Mouse (Mus musculus) CH12.LX (cell line): ENCODE data around the gene Rnf144a. TPM values are rescaled to one million over a fixed set of nuclear protein-coding genes. Genes with fewer than 3 reads are reported as not detected.

Source experiments
- DNase-seq: peaks from one replicate; pipeline ENCODE4 v3.0.0-alpha.2; 2013; ENCODE audit errors: extremely low read depth
- H3K27ac ChIP-seq: 2 replicates; pipeline ENCODE4 v1.5.1; 2012; ENCODE audit warnings: low read depth, mild to moderate bottlenecking, control low read depth, moderate library complexity; ENCODE audit not compliant: insufficient read depth
- H3K27me3 ChIP-seq: replicated peaks from 2 replicates; pipeline ENCODE3; 2012; ENCODE audit warnings: inconsistent platforms
- H3K36me3 ChIP-seq, 2 experiments: replicated peaks in 1 of 2; 2 replicates each; pipeline versions ENCODE3 to v1.6.1; 2012; ENCODE audit warnings: inconsistent platforms in 1 of 2, low read length in 1 of 2, mild to moderate bottlenecking in 1 of 2, mixed read lengths in 1 of 2, moderate library complexity in 1 of 2; ENCODE audit not compliant: control insufficient read depth in 1 of 2, insufficient read depth in 1 of 2
- H3K4me1 ChIP-seq, 2 experiments: 2 replicates each; pipeline ENCODE4 v1.6.1; 2012; ENCODE audit warnings: inconsistent platforms in 1 of 2, moderate library complexity in 1 of 2; ENCODE audit not compliant: insufficient read depth in 2 of 2, control insufficient read depth in 1 of 2
- H3K4me2 ChIP-seq: 2 replicates; pipeline ENCODE4 v1.6.1; 2012; ENCODE audit warnings: low read depth, mild to moderate bottlenecking, control low read depth; ENCODE audit not compliant: poor library complexity, insufficient read depth, severe bottlenecking
- H3K4me3 ChIP-seq, 3 experiments: fragments of 150-350 bp in 1 of 3; sonication (generic) in 1 of 3; replicated peaks in 1 of 3; 2 replicates each; pipeline versions ENCODE3 to v1.5.1; 2011 to 2012; ENCODE audit warnings: low read depth in 2 of 3, low read length in 2 of 3, mild to moderate bottlenecking in 2 of 3, moderate library complexity in 2 of 3, control low read depth in 1 of 3, improper control_type of control experiment in 1 of 3, inconsistent platforms in 1 of 3, mixed read lengths in 1 of 3; ENCODE audit not compliant: poor library complexity in 1 of 3
- H3K79me2 ChIP-seq: replicated peaks from 2 replicates; pipeline ENCODE4 v1.6.1; 2012; ENCODE audit warnings: mild to moderate bottlenecking, moderate library complexity; ENCODE audit not compliant: control insufficient read depth, poor library complexity, insufficient read depth, severe bottlenecking; ENCODE audit errors: extremely low read depth
- H3K9ac ChIP-seq: 2 replicates; pipeline ENCODE4 v1.6.1; 2012; ENCODE audit warnings: low read depth, mild to moderate bottlenecking, control low read depth, moderate library complexity; ENCODE audit not compliant: insufficient read depth
- H3K9me3 ChIP-seq: replicated peaks from 2 replicates; pipeline ENCODE3; 2012; ENCODE audit warnings: low read length, inconsistent platforms, mixed read lengths
- BHLHE40 ChIP-seq: IDR thresholded peaks from 2 replicates; pipeline ENCODE4 v1.6.1; 2011; ENCODE audit warnings: mild to moderate bottlenecking, low read depth, low read length, improper control_type of control experiment
- CHD1 ChIP-seq: IDR thresholded peaks from 2 replicates; pipeline ENCODE4 v1.6.1; 2012; ENCODE audit warnings: low read depth, low read length, improper control_type of control experiment, inconsistent platforms
- CHD2 ChIP-seq: IDR thresholded peaks from 2 replicates; pipeline ENCODE4 v1.6.1; 2011; ENCODE audit warnings: low read length, improper control_type of control experiment
- CTCF ChIP-seq, 2 experiments: IDR thresholded peaks in 1 of 2; conservative IDR thresholded peaks in 1 of 2; 2 replicates each; pipeline ENCODE4 v1.5.1; 2011 to 2012; ENCODE audit warnings: low read depth in 2 of 2, low read length in 2 of 2, improper control_type of control experiment in 1 of 2, inconsistent platforms in 1 of 2, mild to moderate bottlenecking in 1 of 2, moderate library complexity in 1 of 2
- EP300 ChIP-seq: IDR thresholded peaks from 2 replicates; pipeline ENCODE4 v1.6.1; 2011; ENCODE audit warnings: low read length, improper control_type of control experiment
- GABPA ChIP-seq: IDR thresholded peaks from 2 replicates; pipeline ENCODE4 v1.6.1; 2012; ENCODE audit warnings: low read depth, low read length, improper control_type of control experiment, inconsistent platforms; ENCODE audit not compliant: insufficient replicate concordance
- HCFC1 ChIP-seq: IDR thresholded peaks from 2 replicates; pipeline ENCODE4 v1.6.1; 2012; ENCODE audit warnings: low read depth, mild to moderate bottlenecking, inconsistent platforms, low read length, improper control_type of control experiment
- IRF4 ChIP-seq: IDR thresholded peaks from 2 replicates; pipeline ENCODE4 v1.6.1; 2014; ENCODE audit warnings: low read depth, mild to moderate bottlenecking, inconsistent platforms, low read length, improper control_type of control experiment
- KAT2A ChIP-seq: IDR thresholded peaks from 2 replicates; pipeline ENCODE4 v1.6.1; 2012; ENCODE audit warnings: low read length, improper control_type of control experiment, inconsistent platforms; ENCODE audit not compliant: insufficient replicate concordance
- MAX ChIP-seq: IDR thresholded peaks from 2 replicates; pipeline ENCODE4 v1.6.1; 2011; ENCODE audit warnings: low read length, improper control_type of control experiment
- NRF1 ChIP-seq: IDR thresholded peaks from 2 replicates; pipeline ENCODE4 v1.6.1; 2014; ENCODE audit warnings: low read depth, mild to moderate bottlenecking, inconsistent platforms, low read length, improper control_type of control experiment, moderate library complexity
- PAX5 ChIP-seq: IDR thresholded peaks from 2 replicates; pipeline ENCODE4 v1.6.1; 2012; ENCODE audit warnings: low read length, inconsistent platforms, mixed read lengths
- POLR2AphosphoS2 ChIP-seq: IDR thresholded peaks from 2 replicates; pipeline ENCODE4 v1.6.1; 2011; ENCODE audit warnings: low read depth, low read length, improper control_type of control experiment
- RCOR1 ChIP-seq: conservative IDR thresholded peaks from 2 replicates; pipeline ENCODE4 v1.6.1; 2012; ENCODE audit warnings: low read depth, mild to moderate bottlenecking, inconsistent platforms, low read length, improper control_type of control experiment
- SIN3A ChIP-seq: IDR thresholded peaks from 2 replicates; pipeline ENCODE4 v1.6.1; 2012; ENCODE audit warnings: low read length, improper control_type of control experiment, inconsistent platforms
- SMC3 ChIP-seq: IDR thresholded peaks from 2 replicates; pipeline ENCODE4 v1.6.1; 2011; ENCODE audit warnings: low read depth, low read length, improper control_type of control experiment
- TBP ChIP-seq: conservative IDR thresholded peaks from 2 replicates; pipeline ENCODE4 v1.6.1; 2011; ENCODE audit warnings: low read depth, low read length, improper control_type of control experiment
- TCF12 ChIP-seq: IDR thresholded peaks from 2 replicates; pipeline ENCODE4 v1.6.1; 2014; ENCODE audit warnings: low read depth, mild to moderate bottlenecking, inconsistent platforms, low read length, improper control_type of control experiment
- USF2 ChIP-seq: conservative IDR thresholded peaks from 2 replicates; pipeline ENCODE4 v1.6.1; 2011; ENCODE audit warnings: low read depth, low read length, improper control_type of control experiment
- ZMIZ1 ChIP-seq: IDR thresholded peaks from 2 replicates; pipeline ENCODE4 v1.6.1; 2012; ENCODE audit warnings: low read depth, mild to moderate bottlenecking, inconsistent platforms, low read length, improper control_type of control experiment
- ZNF384 ChIP-seq: IDR thresholded peaks from 2 replicates; pipeline ENCODE4 v1.6.1; 2012; ENCODE audit warnings: low read depth, low read length, improper control_type of control experiment, inconsistent platforms
- dilution Hi-C: fragments of 300-500 bp; cut with MboI; formaldehyde crosslinking; loops from 2 replicates; pipeline ENCODE4 v1.14.3; 2020; ENCODE audit warnings: low sequenced_read_pairs; ENCODE audit not compliant: extremely low pct_unique_long_range_greater_than_20kb, extremely low pct_ligation_motif_present
- in situ Hi-C: fragments of 300-500 bp; cut with MboI; formaldehyde crosslinking; loops from 3 replicates; pipeline ENCODE4 v1.14.3; 2019; ENCODE audit warnings: low sequenced_read_pairs, low pct_ligation_motif_present, low pct_unique_long_range_greater_than_20kb, mixed read lengths
- polyA plus RNA-seq: library from polyadenylated mRNA; unstranded; fragments of >175 nt; gene quantifications from 2 replicates; pipeline ENCODE4 v1.2.1, GENCODE M21; 2012; ENCODE audit warnings: low read depth; ENCODE audit not compliant: insufficient read length
- total RNA-seq, 2 experiments: library from RNA; depleted of rRNA; stranded (reverse); fragments of 300-350 nt in 1 of 2; fragments of >200 nt in 1 of 2; gene quantifications; 2 replicates each; pipeline ENCODE4 v1.2.3; 2012 to 2014

Rnf144a gene
- total and polyA plus RNA-seq, 3 experiments = 0.04 to 0.57 (median 0.52) TPM

DNA sequence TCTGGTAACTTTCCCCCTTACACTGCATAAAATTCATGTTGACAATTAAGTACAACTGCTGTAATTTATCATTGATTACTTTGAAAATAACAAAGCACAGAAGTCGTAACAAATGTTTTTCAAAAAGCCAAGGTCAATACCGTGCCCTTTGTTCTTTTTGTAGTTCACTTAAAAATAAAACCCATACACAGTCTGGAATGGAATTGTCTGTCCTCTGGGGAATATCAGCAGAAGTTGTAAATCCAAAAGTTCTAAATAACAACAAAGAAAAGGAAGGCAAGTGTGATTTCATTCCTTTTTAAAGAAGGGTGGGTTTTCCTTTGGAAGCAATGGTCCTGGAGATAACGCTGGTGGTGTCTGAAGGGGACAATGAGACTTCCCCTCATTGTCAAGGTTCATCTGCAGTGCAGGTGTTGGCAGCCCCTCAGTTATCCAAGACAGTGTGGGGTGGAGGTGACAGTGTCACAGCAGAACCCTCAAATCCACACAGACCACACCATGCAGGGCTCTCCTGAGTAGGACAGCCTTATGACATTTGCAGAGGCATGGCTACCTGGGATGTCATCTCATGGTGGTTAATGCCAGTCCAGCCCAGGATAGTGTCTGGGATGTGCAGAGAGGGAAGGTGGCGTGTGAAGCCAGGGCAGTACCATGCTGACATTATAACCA lies 31.5 kb upstream of the Rnf144a start:
- no peak overlapping the region for H3K27ac ChIP-seq
- TF ChIP-seq BHLHE40 (no peak), TBP (no peak), IRF4 (no peak), POLR2AphosphoS2 (no peak), TCF12 (no peak), SIN3A (no peak), CHD1 (no peak), GABPA (no peak), NRF1 (no peak), CTCF (conservative IDR thresholded peaks at IDR 0.05 in 1 of 2, IDR thresholded peaks at IDR 0.05 in 1 of 2; ENCODE audit: low read depth in 2 of 2, low read length in 2 of 2) (no peak), USF2 (no peak), ZMIZ1 (no peak), EP300 (no peak), CHD2 (no peak), PAX5 (no peak), KAT2A (no peak), MAX (no peak)
- H3K9ac ChIP-seq = no peak overlapping the region
- H3K4me2 ChIP-seq = no peak overlapping the region
- no peaks in the 10 kb centered on the region for H3K27me3 ChIP-seq
- no peaks in the 10 kb centered on the region for H3K79me2 ChIP-seq
- no peaks in the 10 kb centered on the region for H3K9me3 ChIP-seq
- dilution Hi-C loops = no loop called here
- no peaks in the 10 kb centered on the region for H3K36me3 ChIP-seq
- H3K4me3 ChIP-seq = no peak overlapping the region
- in situ Hi-C loops = no loop called here
- peaks cover 0 to 8% of the 10 kb centered on the region in 2 experiments; a peak in 1 of 4 replicates for H3K4me1 ChIP-seq
- DNase-seq = no peak

DNA sequence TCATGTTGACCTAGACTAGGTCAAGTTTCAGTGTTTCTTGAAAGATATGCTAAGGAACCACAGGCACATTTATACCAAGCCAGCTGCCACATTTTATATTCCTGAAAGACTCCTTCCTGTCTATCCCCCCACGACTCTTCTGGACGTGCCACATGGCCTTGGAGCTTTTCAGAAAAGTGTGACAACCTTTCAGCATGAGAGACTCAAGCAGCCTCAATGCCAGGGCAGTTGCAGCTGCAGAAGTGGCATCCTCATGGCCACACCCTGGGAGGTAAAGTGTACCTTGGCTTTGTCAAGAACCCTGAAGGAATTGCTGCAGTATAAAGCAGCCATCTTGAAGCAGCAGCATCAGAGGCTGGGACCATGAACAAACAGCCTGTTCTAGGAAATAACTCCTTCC lies 29.5 kb upstream of the Rnf144a start:
- in situ Hi-C loops = no loop called here
- dilution Hi-C loops = no loop called here

More for the DNA sequence above, 29.5 kb upstream of the Rnf144a start:
- no peaks in the 10 kb centered on the region for H3K36me3 ChIP-seq
- peaks cover 0 to 11% of the 10 kb centered on the region in 2 experiments; a peak in 2 of 4 replicates for H3K4me1 ChIP-seq
- H3K79me2 ChIP-seq = no peaks in the 10 kb centered on the region
- no peak overlapping the region for H3K27ac ChIP-seq
- H3K9ac ChIP-seq = no peak overlapping the region
- H3K4me2 ChIP-seq = no peak overlapping the region
- no peak for DNase-seq
- H3K27me3 ChIP-seq = no peaks in the 10 kb centered on the region
- H3K9me3 ChIP-seq = no peaks in the 10 kb centered on the region
- TF ChIP-seq HCFC1 (no peak), SMC3 (no peak), ZNF384 (no peak), POLR2AphosphoS2 (no peak), ZMIZ1 (no peak), RCOR1 (no peak), NRF1 (no peak)
- H3K4me3 ChIP-seq = no peak overlapping the region
